Mouse (Mus musculus): ENCODE measurements around the gene Tmem72. TPM values are rescaled to one million over a fixed set of nuclear protein-coding genes. Genes with fewer than 3 reads are reported as not detected.

The Tmem72 gene
- under 1 TPM; 0.12 to 0.22 TPM for total RNA-seq (2021)

DNA sequence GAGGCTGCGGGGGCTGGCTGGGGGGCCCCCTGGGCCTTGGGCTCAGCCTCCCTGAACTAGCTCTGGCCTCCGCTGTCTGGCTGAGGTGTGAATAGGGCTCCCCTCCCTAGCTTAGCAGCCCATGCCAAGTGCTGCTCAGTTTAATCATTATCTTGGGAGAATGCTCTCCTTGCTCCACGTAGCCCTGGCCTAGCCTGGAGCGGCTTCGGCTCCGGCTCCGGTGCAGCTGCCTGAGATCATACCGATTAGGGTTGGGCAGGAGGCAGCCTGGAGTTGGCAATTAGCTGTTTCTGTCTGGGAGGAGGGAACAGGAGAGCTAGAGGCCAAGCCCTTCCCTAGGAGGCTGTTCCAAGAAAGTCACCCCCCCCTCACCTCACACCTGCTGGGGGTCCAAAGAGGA, at the start of gene Tmem72:
Gene Tmem72, minus strand, starts transcription at position 248 of the 400 bp plus-strand sequence.
- intact Hi-C loops (cut with DNase I), result no loop called here
- DNase-seq, result peak; percentile 12

DNA sequence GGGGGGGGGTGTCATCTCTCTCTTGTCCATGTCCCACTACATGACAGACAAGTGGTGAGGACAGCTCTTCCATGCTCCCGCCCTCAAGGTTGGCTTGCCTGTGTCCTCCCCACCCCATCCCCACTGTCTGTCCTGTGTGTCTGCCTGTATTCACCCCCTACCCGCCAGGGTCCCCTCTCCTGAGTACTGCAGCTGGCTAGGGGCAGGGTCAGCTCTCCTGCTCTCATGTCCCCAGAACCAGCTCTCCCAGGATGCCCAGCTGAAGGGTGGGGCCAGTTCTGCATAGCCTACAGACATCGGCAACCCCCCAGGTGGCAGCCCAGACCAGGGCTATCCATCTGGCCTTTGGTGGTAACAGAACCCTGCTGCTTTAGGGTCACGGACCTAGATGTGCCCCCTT, 47.8 kb upstream of the Tmem72 start:
- intact Hi-C loops (cut with DNase I), result loop anchor here (5.0 kb wide), 1 partner anchor 837 kb away; no protein-coding TSS in a partner anchor
- DNase-seq, result no peak

DNA sequence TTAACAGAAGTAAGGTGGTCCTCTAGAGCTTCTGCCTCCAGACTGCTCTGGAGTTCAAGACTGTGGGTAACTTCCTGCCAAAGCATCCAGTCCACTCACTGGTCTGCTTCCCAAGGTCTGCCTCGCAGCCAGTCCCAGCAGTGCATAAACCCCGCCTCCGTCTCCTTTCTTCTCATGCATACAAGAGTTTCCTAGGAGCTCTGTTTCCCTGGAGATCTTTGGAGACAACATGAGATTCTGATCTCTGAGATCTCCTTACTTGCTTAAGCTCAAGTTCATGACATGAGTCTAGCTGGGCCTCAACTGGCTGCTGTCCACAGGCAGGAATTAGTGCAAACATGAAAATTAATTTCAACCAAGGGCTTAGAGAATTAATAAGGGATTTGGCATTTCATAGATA, 45.6 kb upstream of the Tmem72 start:
- no peak for DNase-seq
- intact Hi-C loops (cut with DNase I), result loop anchor here (5.0 kb wide), 1 partner anchor 835 kb away; no protein-coding TSS in a partner anchor

DNA sequence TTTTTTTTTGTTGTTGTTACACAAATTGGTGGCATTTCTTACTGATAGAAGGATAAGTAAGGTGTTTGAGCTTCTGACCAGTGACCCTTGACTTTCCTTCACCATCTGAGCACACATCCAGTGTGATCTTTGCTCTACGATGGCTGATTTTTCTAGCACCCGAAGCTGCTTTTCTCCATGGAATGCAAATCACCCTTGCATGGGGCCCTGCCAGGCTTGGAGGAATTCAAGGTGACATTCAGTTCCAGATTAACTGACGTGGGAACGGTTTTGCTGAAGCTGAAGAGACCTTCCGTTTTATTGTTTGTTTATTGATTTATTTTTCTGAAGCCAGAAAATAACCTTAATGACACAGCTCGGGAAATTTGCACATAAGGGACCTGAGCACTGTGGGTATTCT, 43.5 kb upstream of the Tmem72 start:
- intact Hi-C loops (cut with DNase I), result loop anchor here (5.0 kb wide), 1 partner anchor 833 kb away; no protein-coding TSS in a partner anchor
- DNase-seq, result no peak

DNA sequence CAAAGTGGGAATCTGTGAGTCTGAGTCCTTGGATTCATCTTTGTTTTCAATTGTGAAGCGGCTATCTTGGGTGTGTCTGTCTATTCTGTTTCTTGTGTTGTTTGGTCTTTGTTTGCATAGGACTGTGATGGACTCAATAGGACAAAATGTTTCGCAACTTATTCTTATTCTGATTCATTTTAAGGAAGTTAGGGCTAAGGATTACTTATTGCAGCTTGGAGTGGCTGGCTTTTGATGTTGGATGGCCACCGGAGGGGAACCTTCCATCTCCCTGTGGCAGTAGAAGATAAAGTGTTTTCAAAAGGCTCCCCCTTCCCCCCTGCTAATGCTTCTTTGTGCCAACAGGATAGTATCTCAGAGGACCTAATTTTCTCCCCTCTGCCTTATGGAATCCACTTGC, 39.7 kb upstream of the Tmem72 start:
- intact Hi-C loops (cut with DNase I), result no loop called here
- DNase-seq, result no peak

DNA sequence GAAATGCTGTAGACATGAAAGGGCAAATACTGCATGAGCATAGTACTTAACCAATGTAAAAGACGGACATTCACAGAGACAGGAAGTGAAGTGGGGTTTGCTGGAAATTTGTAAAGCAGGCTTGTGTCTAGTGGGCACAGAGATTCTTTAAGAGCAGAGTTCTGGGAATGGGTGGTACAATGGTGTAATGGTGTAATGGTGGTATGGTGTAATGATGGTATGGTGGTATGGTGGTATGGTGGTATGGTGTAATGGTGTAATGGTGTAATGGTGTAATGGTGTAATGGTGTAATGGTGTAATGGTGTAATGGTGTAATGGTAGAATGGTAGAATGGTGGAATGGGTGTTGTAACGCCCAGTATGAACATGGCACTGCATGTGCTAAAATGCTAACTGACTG, 21.3 kb upstream of the Tmem72 start:
- no peak for DNase-seq
- intact Hi-C loops (cut with DNase I), result no loop called here

DNA sequence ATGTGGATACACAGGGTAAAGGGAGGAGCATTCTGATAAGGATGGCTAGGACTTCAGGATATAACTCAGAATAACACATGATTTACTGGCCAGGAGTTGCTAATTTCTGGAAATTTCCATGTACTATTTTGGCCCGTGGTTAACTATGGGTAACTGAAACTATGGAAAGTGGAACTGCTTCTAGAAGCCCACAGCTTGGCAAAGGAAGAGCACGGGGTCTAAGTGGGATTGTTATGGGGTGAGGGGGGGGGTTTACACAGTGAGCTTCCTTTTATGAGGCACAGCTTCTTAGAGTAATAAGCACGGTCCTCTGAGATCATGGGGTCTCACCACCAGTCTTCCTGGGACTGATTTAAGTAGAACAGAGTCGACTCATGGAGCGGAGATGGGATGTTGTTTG, 18.6 kb upstream of the Tmem72 start:
- DNase-seq, result no peak
- intact Hi-C loops (cut with DNase I), result no loop called here

DNA sequence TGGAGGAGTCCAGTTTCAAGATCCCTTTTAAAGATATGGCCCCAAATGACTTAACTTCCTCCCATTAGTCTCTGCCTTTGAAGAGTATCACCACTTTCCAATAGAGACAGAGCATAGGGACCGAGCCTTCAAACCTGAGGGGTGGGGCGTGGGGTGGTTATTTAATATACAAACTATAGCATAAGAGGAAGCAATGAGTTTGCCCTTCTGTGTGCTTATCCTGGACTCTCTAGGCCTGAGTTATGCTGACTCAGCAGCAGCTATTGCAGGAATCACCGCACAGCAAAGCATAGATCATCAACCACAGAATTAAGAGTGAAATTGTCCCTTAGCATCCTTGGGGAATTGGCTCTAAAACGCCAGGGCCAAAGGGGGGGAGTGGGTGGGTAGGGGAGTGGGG, 16.9 kb upstream of the Tmem72 start:
- intact Hi-C loops (cut with DNase I), result no loop called here
- no peak for DNase-seq

DNA sequence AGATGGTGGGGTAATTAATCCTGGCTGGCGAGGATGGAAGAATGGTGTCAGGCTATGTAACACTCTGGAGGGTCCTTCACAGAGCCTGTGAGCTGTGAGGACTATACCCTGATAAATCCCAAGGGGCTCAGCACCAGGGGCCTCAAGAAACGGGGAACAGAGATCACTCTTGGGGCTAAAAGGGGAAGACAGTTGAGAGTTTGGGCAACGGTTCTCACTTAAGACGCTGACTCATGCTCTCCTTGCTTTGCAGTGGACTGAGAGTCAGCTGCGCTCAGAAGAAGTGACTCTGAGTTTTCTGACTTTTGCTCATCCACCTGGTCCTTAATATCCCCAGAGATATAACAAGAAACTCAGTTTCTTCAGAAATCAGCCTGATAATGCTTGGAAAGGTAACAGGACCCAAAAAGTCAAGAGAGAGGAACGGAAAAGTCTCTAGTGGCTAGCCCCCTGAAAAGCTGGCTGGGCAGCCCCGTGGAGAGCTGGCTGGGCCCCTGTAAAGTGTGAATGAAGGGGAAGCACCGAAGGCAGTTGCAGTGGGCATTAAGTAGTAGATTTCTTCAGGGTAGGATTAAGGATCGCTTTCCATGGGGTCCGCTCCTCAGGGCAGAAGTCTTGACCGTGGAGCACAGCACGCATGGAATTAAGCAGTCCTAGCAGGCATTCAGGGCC, 7.9 kb upstream of the Tmem72 start:
- no peak for DNase-seq
- intact Hi-C loops (cut with DNase I), result no loop called here

DNA sequence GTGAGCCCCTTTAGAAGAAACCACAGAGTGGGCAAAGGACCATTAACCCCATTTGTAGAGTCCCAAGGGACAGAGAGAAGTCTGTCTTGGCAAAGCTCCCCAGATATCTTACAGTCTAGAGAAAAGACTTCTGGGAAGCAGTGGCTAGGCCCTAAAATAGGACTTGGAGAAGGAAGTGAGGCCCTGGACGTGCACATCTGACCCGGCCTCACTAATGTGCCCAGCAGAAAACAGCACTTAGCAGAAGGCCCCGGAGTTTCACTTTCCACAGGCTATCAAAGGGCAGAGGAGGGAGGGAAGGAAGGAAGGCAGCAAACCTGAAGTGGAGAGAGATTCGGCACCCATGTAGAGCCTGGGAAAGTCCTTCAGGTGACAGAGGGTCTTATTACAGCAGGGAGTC, 2.2 kb upstream of the Tmem72 start:
- DNase-seq, result no peak
- intact Hi-C loops (cut with DNase I), result no loop called here

DNA sequence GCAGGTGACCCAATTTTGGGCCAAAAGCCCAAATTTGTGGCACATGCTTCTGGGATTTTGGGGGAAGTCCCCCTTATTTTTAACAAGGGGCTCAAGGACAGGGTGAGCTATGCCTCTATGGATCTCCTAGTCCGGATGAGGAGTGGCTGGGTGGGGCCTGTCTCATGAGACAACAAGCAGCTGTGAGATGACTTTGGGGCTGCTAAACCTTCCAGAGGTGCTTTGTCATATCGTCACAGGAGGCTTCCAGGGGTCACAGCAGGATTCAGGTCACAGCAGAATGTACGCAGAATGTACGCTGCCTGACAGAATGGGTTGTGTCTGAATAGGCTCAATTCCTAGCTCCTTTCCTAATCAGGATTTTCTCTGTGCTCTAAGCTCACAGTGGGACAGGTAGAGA, 1.6 kb upstream of the Tmem72 start:
- intact Hi-C loops (cut with DNase I), result no loop called here
- no peak for DNase-seq

DNA sequence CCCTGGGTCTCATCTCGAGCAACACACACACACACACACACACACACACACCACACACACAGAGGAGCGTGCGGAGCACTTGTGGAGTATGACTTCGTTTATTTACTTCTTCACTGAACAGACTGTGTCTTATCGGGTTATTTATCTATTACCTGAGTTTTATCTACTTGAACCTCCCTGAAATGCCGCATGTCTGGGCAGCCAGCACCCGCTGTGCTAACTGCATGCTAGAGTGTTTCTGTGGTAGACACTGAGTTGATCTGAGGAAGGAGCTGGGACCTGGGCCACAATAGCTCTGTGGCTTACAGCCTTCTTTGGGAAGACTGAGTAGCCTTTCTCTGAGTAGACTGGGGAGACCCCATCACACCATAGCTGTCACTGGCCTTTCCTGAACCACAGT, 1.1 kb upstream of the Tmem72 start:
- DNase-seq, result no peak
- intact Hi-C loops (cut with DNase I), result no loop called here

DNA sequence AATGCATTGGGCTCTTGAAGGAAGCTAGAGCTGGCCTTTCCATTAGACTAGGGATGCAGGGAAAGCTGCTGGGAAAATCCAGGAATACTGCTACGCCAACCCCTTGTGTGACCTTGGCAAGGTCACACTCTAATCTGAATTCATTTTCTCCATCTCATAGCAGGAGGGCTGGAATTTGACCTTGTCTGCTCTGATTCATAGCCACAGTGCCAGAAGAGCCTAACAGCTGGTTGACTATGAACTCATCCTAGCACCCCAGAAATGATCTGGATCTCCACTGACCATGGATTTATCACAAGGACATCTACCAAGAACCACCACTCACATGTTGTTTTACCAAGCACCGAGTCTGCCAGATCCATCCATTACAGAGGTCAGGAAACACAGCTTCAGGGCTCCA, 1.5 kb downstream of the Tmem72 start:
- intact Hi-C loops (cut with DNase I), result no loop called here
- no peak for DNase-seq

DNA sequence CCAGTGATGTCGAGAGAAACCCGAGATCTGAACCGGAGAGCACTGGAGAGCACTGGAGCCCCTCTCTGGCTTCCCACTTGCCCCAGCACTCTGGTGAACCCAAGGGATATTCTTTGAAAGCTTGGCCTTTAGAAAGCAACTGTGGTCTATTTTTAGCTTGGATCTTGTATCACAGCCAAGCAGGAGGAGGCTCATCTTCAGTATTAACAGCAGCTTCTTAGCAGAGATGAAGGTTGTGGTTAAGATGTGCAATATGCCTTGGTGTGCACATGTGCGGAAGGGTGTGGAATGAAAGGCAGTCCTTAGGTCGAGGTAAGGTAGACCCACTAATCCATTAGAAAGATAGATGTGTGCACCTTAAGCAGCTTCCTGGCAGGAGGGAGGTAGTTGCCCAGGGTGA, 2.1 kb downstream of the Tmem72 start:
- DNase-seq, result no peak
- intact Hi-C loops (cut with DNase I), result no loop called here

DNA sequence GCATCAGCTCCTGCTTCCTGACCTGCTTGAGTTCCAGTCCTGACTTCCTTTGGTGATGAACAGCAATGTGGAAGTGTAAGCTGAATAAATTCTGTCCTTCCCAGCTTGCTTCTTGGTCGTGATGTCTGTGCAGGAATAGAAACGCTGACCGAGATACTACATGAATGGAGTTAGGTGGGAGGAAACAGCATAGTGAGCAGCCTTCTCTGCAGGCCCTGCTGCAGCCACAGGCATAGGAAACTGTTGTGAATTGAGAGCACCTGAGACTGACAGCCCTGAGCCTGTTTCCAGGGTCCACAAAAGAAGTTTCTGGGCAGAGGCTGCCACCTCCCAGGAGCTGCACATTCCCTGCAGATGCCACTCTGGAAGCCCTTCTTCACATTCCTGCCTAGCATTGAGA, 2.7 kb downstream of the Tmem72 start:
- DNase-seq, result no peak
- intact Hi-C loops (cut with DNase I), result no loop called here

DNA sequence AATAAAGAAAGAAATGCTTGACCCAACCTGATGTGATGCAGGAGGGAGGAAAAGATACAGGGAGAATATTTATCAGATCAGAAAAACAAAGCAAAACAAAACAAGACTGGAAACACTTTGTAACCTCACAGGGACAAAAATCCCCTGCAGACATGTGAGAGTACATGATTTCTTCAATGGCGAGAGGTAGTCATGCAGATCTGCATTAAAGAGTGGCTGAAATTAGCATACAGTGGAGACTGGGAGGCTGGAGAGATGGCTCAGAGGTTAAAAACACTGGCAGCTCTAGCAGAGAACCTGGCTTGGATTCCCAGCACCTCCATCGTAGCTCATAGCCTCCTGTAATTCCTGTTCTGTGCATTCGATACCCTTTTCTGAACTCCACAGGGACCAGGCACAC, 4.2 kb downstream of the Tmem72 start:
- intact Hi-C loops (cut with DNase I), result no loop called here
- no peak for DNase-seq

DNA sequence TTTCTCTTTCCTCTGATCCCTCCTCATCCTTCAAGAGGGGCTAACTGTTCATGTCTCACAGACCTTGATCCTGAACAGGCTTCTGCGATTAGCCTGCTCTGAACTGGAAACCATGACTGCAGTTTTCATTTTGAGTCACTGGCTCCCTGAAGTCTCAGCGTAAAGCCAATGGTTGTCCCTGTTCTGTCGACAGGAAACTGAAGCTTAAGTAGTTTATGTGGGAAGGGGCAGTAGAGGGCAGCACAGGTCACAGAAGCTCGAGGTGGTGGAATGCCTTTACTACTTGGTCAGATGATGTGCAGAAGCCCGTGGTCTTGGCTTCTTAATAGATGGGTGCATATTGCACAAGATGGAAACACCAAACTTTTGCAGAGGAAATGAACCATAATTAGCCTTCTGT, 4.7 kb downstream of the Tmem72 start:
- intact Hi-C loops (cut with DNase I), result no loop called here
- no peak for DNase-seq

DNA sequence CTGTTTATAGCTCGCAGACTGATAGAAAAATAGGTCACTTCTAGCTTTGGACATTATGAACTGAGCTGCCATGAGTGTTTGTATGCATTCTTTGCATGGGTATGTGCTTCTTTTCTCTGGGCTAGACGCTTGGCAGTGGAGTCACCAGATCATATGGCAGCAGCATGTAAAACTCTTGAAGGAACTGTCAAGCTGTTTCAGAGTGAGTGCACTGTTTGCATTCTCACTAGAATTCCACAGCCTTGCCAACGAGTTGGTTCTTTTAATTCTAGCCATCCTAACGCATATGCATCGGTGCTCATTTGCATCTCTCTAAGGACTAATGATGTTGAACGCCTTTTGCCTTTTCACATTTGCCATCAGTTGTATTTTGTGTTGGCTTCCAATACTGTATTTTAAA, 12.4 kb downstream of the Tmem72 start:
- DNase-seq, result no peak
- intact Hi-C loops (cut with DNase I), result loop anchor here (10.0 kb wide), 1 partner anchor 50 kb away; the partner anchor contains the start of gene Depp1

DNA sequence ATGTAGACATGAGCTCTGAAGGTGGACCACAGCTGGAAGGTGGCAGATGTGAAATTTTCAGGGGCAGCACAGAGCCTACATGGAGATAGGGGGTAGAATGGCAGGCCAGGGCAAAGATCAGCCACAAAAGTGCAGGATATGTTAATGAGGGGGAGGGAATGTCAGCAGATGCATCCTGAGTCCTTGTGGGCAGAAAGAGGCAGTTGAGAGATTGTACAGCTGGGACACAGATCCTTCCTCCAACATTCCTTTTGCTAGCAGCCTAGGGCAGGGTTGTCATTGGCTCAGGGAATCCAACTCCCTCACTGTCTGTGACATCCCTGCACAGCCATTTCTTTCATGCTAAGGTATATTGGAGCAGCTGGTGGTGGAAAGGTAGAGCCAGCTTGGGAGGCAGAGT, 15.9 kb downstream of the Tmem72 start:
- intact Hi-C loops (cut with DNase I), result loop anchor here (10.0 kb wide), 1 partner anchor 46 kb away; the partner anchor contains the start of gene Depp1
- no peak for DNase-seq

DNA sequence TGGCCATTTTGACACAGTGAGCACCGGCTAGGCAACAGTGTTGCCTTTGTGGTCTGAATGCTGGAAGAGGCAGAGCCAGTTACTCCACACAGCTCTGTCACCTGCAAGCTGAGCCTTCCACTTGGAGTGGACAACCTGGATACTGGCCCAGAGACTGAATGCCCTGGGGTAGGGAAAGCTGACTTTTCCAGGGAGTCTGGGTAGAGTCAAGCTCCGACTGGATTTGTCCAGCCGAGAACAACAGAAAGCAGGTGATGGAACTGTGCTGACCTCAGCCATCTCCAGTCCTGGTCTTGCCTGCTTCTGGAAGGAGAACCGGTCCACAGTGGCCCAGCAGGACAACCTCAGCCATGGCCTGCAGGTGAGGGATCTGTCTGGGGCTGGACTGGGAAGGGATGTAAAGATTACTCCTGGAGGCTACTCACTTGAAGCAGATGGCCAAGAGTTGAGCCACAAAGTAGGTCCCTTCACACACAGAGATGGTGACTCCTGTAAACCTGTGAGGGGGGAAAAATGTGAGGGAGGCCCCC, 18.8 kb downstream of the Tmem72 start:
- intact Hi-C loops (cut with DNase I), result no loop called here
- DNase-seq, result no peak

DNA sequence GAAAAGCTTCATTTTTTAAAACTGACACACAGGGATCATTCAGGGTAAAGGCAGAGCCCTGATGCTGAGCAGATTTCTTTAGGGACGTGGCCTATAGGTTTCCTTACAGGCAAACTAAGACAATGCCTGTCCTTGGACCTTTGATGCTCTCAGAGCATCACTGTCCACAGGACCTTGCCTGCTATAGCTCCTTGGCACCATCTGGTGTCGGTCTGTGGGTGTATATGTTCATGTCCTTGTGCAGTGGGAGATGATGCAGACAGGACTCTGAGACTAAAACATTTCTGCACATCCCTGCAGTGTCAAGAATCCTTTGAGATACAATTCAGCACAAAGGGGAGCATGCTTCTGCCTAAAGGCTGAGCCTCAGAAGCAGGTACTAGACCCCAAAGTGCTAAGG, 19.3 kb downstream of the Tmem72 start:
- DNase-seq, result peak; percentile 33
- intact Hi-C loops (cut with DNase I), result no loop called here

DNA sequence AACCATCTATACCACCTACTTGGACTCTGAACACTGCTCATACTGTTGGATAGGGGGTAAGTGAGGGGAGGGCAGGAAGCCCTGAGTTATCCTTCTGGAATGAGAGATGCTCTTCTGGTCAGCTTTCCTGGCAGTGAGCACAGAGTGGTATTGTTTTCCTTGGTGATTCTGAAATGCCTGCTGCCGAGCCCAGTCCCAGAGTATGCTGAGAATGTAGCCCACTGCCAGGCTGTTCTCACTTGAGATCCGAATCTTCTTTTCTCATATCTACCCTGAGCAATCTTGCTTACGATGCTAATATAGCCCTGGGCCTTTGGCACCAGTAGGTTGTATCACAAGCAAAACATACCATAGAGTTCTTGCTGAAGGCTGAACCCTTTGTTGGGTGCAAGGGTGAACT, 22.4 kb downstream of the Tmem72 start:
- intact Hi-C loops (cut with DNase I), result no loop called here
- no peak for DNase-seq

DNA sequence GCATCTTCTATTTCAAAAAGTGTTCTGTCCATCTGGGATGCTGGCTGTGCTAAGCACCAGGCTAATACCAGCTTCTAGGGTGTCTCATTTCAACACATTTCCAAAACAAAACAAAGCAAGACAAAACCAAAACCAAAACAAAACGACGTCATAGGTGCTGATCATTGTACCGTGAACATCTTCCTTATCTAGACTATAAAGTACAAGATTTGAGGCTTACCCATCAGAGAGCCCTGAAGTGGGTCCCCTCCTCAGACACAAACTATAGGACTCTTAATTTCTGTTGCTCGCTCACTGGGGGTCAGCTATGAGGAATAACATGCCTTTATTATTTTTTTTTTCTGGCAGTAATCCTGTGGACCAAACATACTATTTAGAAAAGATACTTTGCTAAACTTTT, 23.1 kb downstream of the Tmem72 start:
- intact Hi-C loops (cut with DNase I), result no loop called here
- DNase-seq, result no peak

Measured in left cerebral cortex, postnatal 4 days (tissue).